Mouse (Mus musculus) E14TG2a.4 (cell line): ENCODE results near the gene Ncam1.
A peak's percentile ranks its signal among the peaks of the same experiment; 100 is the strongest.

Source experiments
- H3K27me3 ChIP-seq: 2 replicates; pipeline ENCODE4 v1.6.1; 2014; ENCODE audit warnings: low read length, control low read depth; ENCODE audit not compliant: insufficient read depth
- H3K36me3 ChIP-seq: 2 replicates; pipeline ENCODE4 v1.6.1; 2014; ENCODE audit warnings: low read length, control low read depth; ENCODE audit not compliant: insufficient read depth
- H3K4me1 ChIP-seq: replicated peaks from 2 replicates; pipeline ENCODE4 v1.6.1; 2014; ENCODE audit warnings: low read depth, low read length, control low read depth
- H3K4me3 ChIP-seq: replicated peaks from 2 replicates; pipeline ENCODE4 v1.5.1; 2014; ENCODE audit warnings: mild to moderate bottlenecking, low read length
- H3K9me3 ChIP-seq: 2 replicates; pipeline ENCODE4 v1.6.1; 2014; ENCODE audit warnings: low read length, control low read depth
- CTCF ChIP-seq: conservative IDR thresholded peaks from 2 replicates; pipeline ENCODE4 v1.5.1; 2014; ENCODE audit warnings: low read length
- NANOG ChIP-seq: IDR thresholded peaks from 2 replicates; pipeline ENCODE4 v1.6.1; 2014; ENCODE audit warnings: borderline replicate concordance, low read length, mixed read lengths
- POU5F1 ChIP-seq: IDR thresholded peaks from 2 replicates; pipeline ENCODE4 v1.6.1; 2014; ENCODE audit warnings: low read length, borderline replicate concordance

The Ncam1 gene

GRCm38 (mm10) chr9:49507829-49508585, 290.7 kb downstream of the Ncam1 start:
- H3K36me3 ChIP-seq = peaks cover 31% of the 10 kb centered on the region
- no peak for TF ChIP-seq POU5F1
- TF ChIP-seq CTCF = no peak
- no peaks in the 10 kb centered on the region for H3K27me3 ChIP-seq
- no peak overlapping the region for H3K4me3 ChIP-seq
- peaks cover 7% of the 10 kb centered on the region; the same call in 1 of the 2 replicates for H3K9me3 ChIP-seq
- H3K4me1 ChIP-seq = peaks cover 3% of the 10 kb centered on the region

GRCm38 (mm10) chr9:49504658-49505057, 294.1 kb downstream of the Ncam1 start:
- no peak overlapping the region for H3K4me3 ChIP-seq
- H3K4me1 ChIP-seq = peaks cover 6% of the 10 kb centered on the region
- peaks cover 7% of the 10 kb centered on the region; the same call in 1 of the 2 replicates for H3K9me3 ChIP-seq
- no peaks in the 10 kb centered on the region for H3K27me3 ChIP-seq
- TF ChIP-seq POU5F1 = no peak
- peaks cover 26% of the 10 kb centered on the region for H3K36me3 ChIP-seq

DNA sequence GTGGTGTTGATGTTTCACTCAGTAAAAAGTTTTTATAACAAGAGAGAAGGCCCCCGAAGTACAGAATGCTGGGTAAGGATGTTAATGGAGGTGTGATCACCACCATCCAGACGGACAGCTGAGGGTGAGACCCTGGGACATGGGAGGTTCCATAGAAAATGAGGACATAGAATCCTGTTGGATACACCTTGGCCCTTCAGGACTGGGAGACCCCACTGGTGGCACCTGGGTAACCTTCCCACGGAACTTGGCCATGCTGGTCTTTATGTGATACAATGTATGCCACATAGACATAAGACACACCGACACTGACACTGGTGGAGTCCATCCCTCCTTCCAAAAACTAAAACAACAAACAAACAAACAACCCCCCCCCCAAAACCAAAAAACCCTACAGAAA, 296.5 kb downstream of the Ncam1 start:
- TF ChIP-seq CTCF = no peak
- no peak for TF ChIP-seq NANOG
- TF ChIP-seq POU5F1 = no peak
- H3K9me3 ChIP-seq = no peaks in the 10 kb centered on the region

GRCm38 (mm10) chr9:49499878-49500277, 298.8 kb downstream of the Ncam1 start:
- H3K9me3 ChIP-seq = no peaks in the 10 kb centered on the region
- no peaks in the 10 kb centered on the region for H3K27me3 ChIP-seq
- no peak overlapping the region for H3K4me3 ChIP-seq
- TF ChIP-seq NANOG (no peak), CTCF (no peak), POU5F1 (no peak)
- peaks cover 6% of the 10 kb centered on the region for H3K4me1 ChIP-seq
- H3K36me3 ChIP-seq = no peaks in the 10 kb centered on the region

More for the DNA sequence above, 296.5 kb downstream of the Ncam1 start:
- Histone ChIP-seq H3K4me3 (no peak overlapping the region), H3K27me3 (no peaks in the 10 kb centered on the region), H3K36me3 (peaks cover 7% of the 10 kb centered on the region), H3K4me1 (peaks cover 6% of the 10 kb centered on the region)

DNA sequence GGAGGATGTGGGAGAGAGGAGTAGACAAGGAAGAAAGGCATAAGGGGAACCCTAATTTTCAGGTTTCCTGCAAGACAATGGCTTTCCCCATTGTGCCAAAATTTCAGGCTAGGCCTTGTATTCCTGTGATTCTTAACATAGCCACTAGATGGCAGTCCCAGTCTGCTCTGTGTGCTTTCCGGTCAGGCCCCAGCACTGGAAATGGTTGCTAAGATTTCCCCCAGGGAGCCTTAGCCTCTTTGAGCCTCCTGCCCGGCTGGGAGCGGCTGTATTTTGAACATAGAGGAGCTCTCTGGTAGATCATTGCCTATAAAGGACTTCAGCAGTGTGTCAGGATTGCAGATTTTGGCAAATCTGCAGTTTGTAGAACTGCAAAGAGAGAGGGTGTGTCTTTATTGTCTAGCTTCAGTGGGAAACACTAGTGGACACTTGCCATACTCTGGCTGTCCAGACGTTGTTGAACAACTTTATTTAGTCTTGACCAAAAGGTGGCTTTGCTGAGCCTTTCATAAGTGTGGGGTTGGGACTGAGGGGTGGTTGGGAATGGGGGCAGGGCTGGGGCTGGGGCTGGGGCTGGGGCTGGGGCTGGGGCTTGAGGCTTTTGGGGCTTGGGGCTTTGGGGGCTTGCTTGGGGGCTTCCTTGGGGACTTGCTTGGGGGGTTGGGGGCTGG, 304.6 kb downstream of the Ncam1 start:
- TF ChIP-seq CTCF = peak; percentile 84
- no peak for TF ChIP-seq POU5F1
- TF ChIP-seq NANOG = no peak
- Histone ChIP-seq H3K4me3 (no peak overlapping the region), H3K27me3 (no peaks in the 10 kb centered on the region), H3K4me1 (peaks cover 8% of the 10 kb centered on the region), H3K9me3 (no peaks in the 10 kb centered on the region), H3K36me3 (no peaks in the 10 kb centered on the region)

DNA sequence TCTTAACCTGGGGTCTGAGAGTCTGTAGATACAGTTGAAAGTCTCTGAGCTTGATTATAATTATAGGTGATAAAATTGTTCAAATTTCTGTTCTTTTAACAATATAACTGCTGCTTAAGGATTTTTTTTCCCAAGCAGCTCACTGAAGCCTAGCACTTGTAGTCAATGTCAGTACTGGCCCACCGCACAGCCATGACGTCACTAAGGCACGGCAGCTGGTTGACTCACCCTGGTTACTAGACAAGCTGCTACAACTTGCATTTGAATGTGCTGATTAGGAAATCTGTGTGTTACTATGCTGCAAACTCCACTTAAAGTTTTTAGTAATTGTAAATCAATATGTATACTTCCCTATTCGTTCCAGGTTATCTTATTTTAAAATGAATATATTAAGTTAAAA, 308.1 kb downstream of the Ncam1 start:
- TF ChIP-seq POU5F1 (no peak), NANOG (no peak), CTCF (no peak)
- H3K36me3 ChIP-seq = no peaks in the 10 kb centered on the region
- no peaks in the 10 kb centered on the region for H3K9me3 ChIP-seq
- no peak overlapping the region for H3K4me3 ChIP-seq
- no peaks in the 10 kb centered on the region for H3K27me3 ChIP-seq
- peaks cover 27% of the 10 kb centered on the region for H3K4me1 ChIP-seq

GRCm38 (mm10) chr9:49488912-49489895, 309.5 kb downstream of the Ncam1 start:
- H3K27me3 ChIP-seq = no peaks in the 10 kb centered on the region
- TF ChIP-seq NANOG (no peak), POU5F1 (no peak), CTCF (peak; percentile 98)
- H3K36me3 ChIP-seq = no peaks in the 10 kb centered on the region
- H3K4me3 ChIP-seq = no peak overlapping the region
- peaks cover 35% of the 10 kb centered on the region for H3K4me1 ChIP-seq
- no peaks in the 10 kb centered on the region for H3K9me3 ChIP-seq

DNA sequence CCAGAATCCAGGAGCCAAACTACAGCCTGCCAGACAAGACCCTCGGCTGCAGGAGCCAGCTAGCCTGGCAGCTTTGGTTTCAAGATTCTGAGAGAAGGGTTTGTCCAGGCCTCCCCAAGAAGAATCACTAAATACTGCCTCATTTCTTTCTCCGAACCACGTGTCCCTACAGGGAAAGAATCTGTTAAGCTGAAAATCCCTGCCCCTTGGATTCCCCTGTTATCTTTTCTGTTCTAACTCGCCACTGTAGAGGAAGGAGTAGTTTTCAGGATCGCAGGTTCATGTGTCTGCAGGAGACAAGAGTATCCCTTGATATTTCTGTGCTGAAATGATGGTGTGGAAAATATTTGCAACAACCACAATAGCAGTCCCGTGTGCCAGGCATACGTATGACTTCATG, 310.5 kb downstream of the Ncam1 start:
- TF ChIP-seq POU5F1 (no peak), NANOG (no peak), CTCF (no peak)
- no peaks in the 10 kb centered on the region for H3K9me3 ChIP-seq
- peaks cover 42% of the 10 kb centered on the region for H3K4me1 ChIP-seq
- H3K36me3 ChIP-seq = no peaks in the 10 kb centered on the region
- H3K27me3 ChIP-seq = no peaks in the 10 kb centered on the region
- H3K4me3 ChIP-seq = no peak overlapping the region
